Mouse (Mus musculus) 3134 (cell line): ENCODE results near the gene Clp1.
A peak's percentile ranks its signal among the peaks of the same experiment; 100 is the strongest.

Source experiments
- DNase-seq: peaks from one replicate; pipeline ENCODE4 v3.0.0-alpha.2; 2011; ENCODE audit warnings: low spot score; ENCODE audit not compliant: insufficient read length; ENCODE audit errors: extremely low read depth

Gene Clp1

GRCm38 (mm10) chr2:84715562-84716361 lies 11.4 kb downstream of the Clp1 start:
- DNase-seq = no peak

- DNase-seq = peak; percentile 98
These were observed 12.2 kb downstream of the Clp1 start, which contains the start of gene Zdhhc5 for GRCm38 (mm10) chr2:84714811-84715561. Gene Zdhhc5 (minus strand): TSS chr2:84715180.

GRCm38 (mm10) chr2:84714422-84714810 lies 12.7 kb downstream of the Clp1 start:
- DNase-seq = no peak

GRCm38 (mm10) chr2:84711898-84712297 lies 15.3 kb downstream of the Clp1 start:
- no peak for DNase-seq

- DNase-seq = no peak
These were observed 19.6 kb downstream of the Clp1 start for GRCm38 (mm10) chr2:84707523-84707922.

GRCm38 (mm10) chr2:84705295-84705694 lies 21.9 kb downstream of the Clp1 start:
- DNase-seq = no peak

GRCm38 (mm10) chr2:84704329-84704728 lies 22.8 kb downstream of the Clp1 start:
- no peak for DNase-seq

- DNase-seq = no peak
These were observed 23.7 kb downstream of the Clp1 start for GRCm38 (mm10) chr2:84703497-84703896.

- DNase-seq = no peak
These were observed 32.0 kb downstream of the Clp1 start for GRCm38 (mm10) chr2:84695007-84695695.

- DNase-seq = no peak
These were observed 37.1 kb downstream of the Clp1 start for GRCm38 (mm10) chr2:84690050-84690449.

GRCm38 (mm10) chr2:84688080-84688844 lies 38.9 kb downstream of the Clp1 start:
- DNase-seq = no peak

GRCm38 (mm10) chr2:84682605-84683183 lies 44.5 kb downstream of the Clp1 start:
- no peak for DNase-seq

- no peak for DNase-seq
These were observed 48.1 kb downstream of the Clp1 start, which contains the start of gene Tmx2 for GRCm38 (mm10) chr2:84679016-84679415. Gene Tmx2 (minus strand): TSS chr2:84679140.

GRCm38 (mm10) chr2:84677968-84678880 lies 48.9 kb downstream of the Clp1 start, which contains the start of the genes Gm28635 and Med19:
Gene Gm28635 (minus strand): TSS chr2:84678041.
Gene Med19 (plus strand): TSS chr2:84678402.
- peak; percentile 85 for DNase-seq

GRCm38 (mm10) chr2:84677270-84677967 lies 49.7 kb downstream of the Clp1 start:
- DNase-seq = no peak
